In genomic region chr2:121183431-121183830, GRCm38 (mm10) we compare ENCODE assay signal across 22 mouse cellular contexts. TPM values are rescaled to one million over a fixed set of nuclear protein-coding genes. Genes with fewer than 3 reads are reported as not detected.
A peak's percentile ranks its signal among the peaks of the same experiment; 100 is the strongest.
DNase-seq lines count a peak whose midpoint lies in the region; ATAC-seq lines count a peak whose summit lies in the region.
"Had no signal": no experiment of that assay in that cellular context is flagged by ENCODE, and none has a peak within 500 bp of the region (broad histone marks: within the 10 kb centered on the region; RNA-seq: fewer than 3 reads in every experiment).

No protein-coding gene starts in this region.

- H3K27ac ChIP-seq in midbrain, embryonic 11.5 days (ENCODE audit: low read depth, low read length), result no peak overlapping the region
- H3K27ac ChIP-seq in midbrain, embryonic 14.5 days (replicated peaks; ENCODE audit: low read depth, low read length), result no peak overlapping the region
- H3K27ac ChIP-seq: forebrain, embryonic 13.5 days; heart, embryonic 13.5 days; hindbrain, embryonic 15.5 days; liver, embryonic 15.5 days; midbrain, embryonic 10.5 days; neural tube, embryonic 13.5 days had no signal

- peaks cover 19% of the 10 kb centered on the region for H3K36me3 ChIP-seq in midbrain, embryonic 11.5 days (ENCODE audit: control insufficient read depth, insufficient read depth, low read length)
- peaks cover 65% of the 10 kb centered on the region for H3K36me3 ChIP-seq in midbrain, embryonic 14.5 days (ENCODE audit: control insufficient read depth, insufficient read depth, low read length)

- DNase-seq in heart, adult 11 months, result peak; percentile 68
- no peak for DNase-seq in heart, postnatal 25 days (ENCODE audit: low spot score)
- DNase-seq in midbrain, embryonic 11.5 days (ENCODE audit: low spot score, missing footprints), result peak; percentile 41
- no peak for DNase-seq in midbrain, embryonic 14.5 days
- DNase-seq in cerebellum, adult 18-20 months, result peak; percentile 83 to 87
- DNase-seq in cerebellum, postnatal 25 days, result peak; percentile 86 to 87
- DNase-seq: gastrocnemius, postnatal 10 days; heart, adult 18-20 months; heart, postnatal 36 days; kidney, adult 11 months; kidney, postnatal 14 days; lung, postnatal 4 days; thymus, postnatal 4 days had no signal

- intact Hi-C loops in heart, postnatal 25 days (cut with DNase I), result no loop called here

- H3K9ac ChIP-seq in midbrain, embryonic 11.5 days (ENCODE audit: low read length), result no peak overlapping the region
- no peak overlapping the region for H3K9ac ChIP-seq in midbrain, embryonic 14.5 days (replicated peaks; ENCODE audit: low read length)
- H3K9ac ChIP-seq: forebrain, embryonic 13.5 days; heart, embryonic 13.5 days; hindbrain, embryonic 15.5 days; liver, embryonic 15.5 days; neural tube, embryonic 13.5 days had no signal

- ATAC-seq in midbrain, embryonic 11.5 days (ENCODE audit: low FRiP score), result no peak
- ATAC-seq in midbrain, embryonic 14.5 days (ENCODE audit: low FRiP score, low TSS enrichment), result no peak
- no peak for ATAC-seq in CD4-positive, CD25-positive, alpha-beta regulatory T cell, adult 4 months
- ATAC-seq in inflammation-experienced regulatory T-cells, adult 6 months, result no peak
- ATAC-seq: forebrain, embryonic 13.5 days had no signal

- no peaks in the 10 kb centered on the region for H3K4me1 ChIP-seq in midbrain, embryonic 11.5 days (ENCODE audit: control insufficient read depth, insufficient read depth, low read length)
- no peaks in the 10 kb centered on the region for H3K4me1 ChIP-seq in midbrain, embryonic 14.5 days (ENCODE audit: control insufficient read depth, insufficient read depth, low read length)
- H3K4me1 ChIP-seq: forebrain, embryonic 13.5 days; heart, embryonic 13.5 days; hindbrain, embryonic 15.5 days; liver, embryonic 15.5 days; midbrain, embryonic 10.5 days; neural tube, embryonic 13.5 days had no signal

- no peaks in the 10 kb centered on the region for H3K27me3 ChIP-seq in midbrain, embryonic 11.5 days (ENCODE audit: control insufficient read depth, insufficient read depth, low read length)
- H3K27me3 ChIP-seq in midbrain, embryonic 14.5 days (ENCODE audit: control insufficient read depth, insufficient read depth, low read length), result no peaks in the 10 kb centered on the region
- H3K27me3 ChIP-seq: CH12.LX; forebrain, embryonic 13.5 days; heart, embryonic 13.5 days; hindbrain, embryonic 15.5 days; liver, embryonic 15.5 days; neural tube, embryonic 13.5 days had no signal

- no peak overlapping the region for H3K4me3 ChIP-seq in midbrain, embryonic 11.5 days (ENCODE audit: low read depth, low read length)
- no peak overlapping the region for H3K4me3 ChIP-seq in midbrain, embryonic 14.5 days (replicated peaks; ENCODE audit: low read depth, low read length)
- H3K4me3 ChIP-seq: forebrain, embryonic 13.5 days; heart, embryonic 13.5 days; hindbrain, embryonic 15.5 days; liver, embryonic 15.5 days; midbrain, embryonic 10.5 days; neural tube, embryonic 13.5 days had no signal

- no peak overlapping the region for H3K4me2 ChIP-seq in midbrain, embryonic 11.5 days
- H3K4me2 ChIP-seq in midbrain, embryonic 14.5 days (ENCODE audit: low read length), result no peak overlapping the region
- H3K4me2 ChIP-seq: forebrain, embryonic 13.5 days; heart, embryonic 13.5 days; hindbrain, embryonic 15.5 days; liver, embryonic 15.5 days; neural tube, embryonic 13.5 days had no signal

- no peaks in the 10 kb centered on the region for H3K9me3 ChIP-seq in midbrain, embryonic 11.5 days (ENCODE audit: control insufficient read depth, low read length)
- H3K9me3 ChIP-seq in midbrain, embryonic 14.5 days (ENCODE audit: control insufficient read depth, low read length), result no peaks in the 10 kb centered on the region
- H3K9me3 ChIP-seq: forebrain, embryonic 13.5 days; heart, embryonic 13.5 days; hindbrain, embryonic 15.5 days; liver, embryonic 15.5 days; midbrain, embryonic 10.5 days; neural tube, embryonic 13.5 days had no signal

- WGBS in midbrain, embryonic 11.5 days, result 92% methylated on average over 5 of the region's 5 CpGs
- WGBS in midbrain, embryonic 14.5 days, result 86% methylated on average over 5 of the region's 5 CpGs

RNA-seq across cellular contexts. Expression of gene Zscan29, which starts 12.5 kb away (rescaled TPM):
- total RNA-seq in heart, postnatal 25 days (2021), result 1 to 10 TPM; 6.6 to 8.2 TPM
- polyA plus RNA-seq in midbrain, embryonic 11.5 days (2014; fragmentation: Nextera tagmentation; extraction: Ambion mirVana), result 13.8 and 16.3 TPM in 2 replicates
- 8.0 and 9.3 TPM in 2 replicates for polyA plus RNA-seq in midbrain, embryonic 14.5 days (2014; fragmentation: Nextera tagmentation; extraction: Ambion mirVana)
- polyA plus RNA-seq in CD4-positive, CD25-positive, alpha-beta regulatory T cell, adult 4 months (2017; shearing (Covaris generic)), result 10 to 100 TPM; 30.4 to 44.1 TPM
- 10 to 100 TPM; 24.1 to 36.0 (median 27.5) TPM for polyA plus RNA-seq in inflammation-experienced regulatory T-cells, adult 6 months (2017; shearing (Covaris generic))

RNA-seq across cellular contexts. Expression of gene Tubgcp4, which starts 13.0 kb away (rescaled TPM):
- 10 to 100 TPM; 11.4 to 17.6 TPM for total RNA-seq in heart, postnatal 25 days (2021)
- polyA plus RNA-seq in midbrain, embryonic 11.5 days (2014; fragmentation: Nextera tagmentation; extraction: Ambion mirVana), result 67.8 and 69.3 TPM in 2 replicates
- polyA plus RNA-seq in midbrain, embryonic 14.5 days (2014; fragmentation: Nextera tagmentation; extraction: Ambion mirVana), result 35.9 and 49.2 TPM in 2 replicates
- polyA plus RNA-seq in CD4-positive, CD25-positive, alpha-beta regulatory T cell, adult 4 months (2017; shearing (Covaris generic)), result 100 to 1,000 TPM in 1 of 2 experiments, 10 to 100 TPM in 1; 92.2 to 131 TPM
- 100 to 1,000 TPM in 1 of 3 experiments, 10 to 100 TPM in 2; 65.3 to 101 (median 80.2) TPM for polyA plus RNA-seq in inflammation-experienced regulatory T-cells, adult 6 months (2017; shearing (Covaris generic))

RNA-seq across cellular contexts. Expression of gene Lcmt2, which starts 43.0 kb away (rescaled TPM):
- total RNA-seq in heart, postnatal 25 days (2021), result 1 to 10 TPM; 9.5 to 9.7 TPM
- polyA plus RNA-seq in midbrain, embryonic 11.5 days (2014; fragmentation: Nextera tagmentation; extraction: Ambion mirVana), result 20.6 and 21.0 TPM in 2 replicates
- 18.2 and 23.3 TPM in 2 replicates for polyA plus RNA-seq in midbrain, embryonic 14.5 days (2014; fragmentation: Nextera tagmentation; extraction: Ambion mirVana)
- 10 to 100 TPM in 1 of 2 experiments, 1 to 10 TPM in 1; 6.7 to 12.3 TPM for polyA plus RNA-seq in CD4-positive, CD25-positive, alpha-beta regulatory T cell, adult 4 months (2017; shearing (Covaris generic))
- polyA plus RNA-seq in inflammation-experienced regulatory T-cells, adult 6 months (2017; shearing (Covaris generic)), result 1 to 10 TPM; 4.8 to 7.5 (median 5.8) TPM

RNA-seq across cellular contexts. Expression of gene Adal, which starts 43.2 kb away (rescaled TPM):
- 1 to 10 TPM; 8.0 to 9.9 TPM for total RNA-seq in heart, postnatal 25 days (2021)
- polyA plus RNA-seq in midbrain, embryonic 11.5 days (2014; fragmentation: Nextera tagmentation; extraction: Ambion mirVana), result 35.4 and 35.7 TPM in 2 replicates
- polyA plus RNA-seq in midbrain, embryonic 14.5 days (2014; fragmentation: Nextera tagmentation; extraction: Ambion mirVana), result 30.7 and 40.0 TPM in 2 replicates
- 10 to 100 TPM; 15.3 to 25.7 TPM for polyA plus RNA-seq in CD4-positive, CD25-positive, alpha-beta regulatory T cell, adult 4 months (2017; shearing (Covaris generic))
- polyA plus RNA-seq in inflammation-experienced regulatory T-cells, adult 6 months (2017; shearing (Covaris generic)), result 10 to 100 TPM; 13.2 to 20.5 (median 16.7) TPM

Comparison
In these comparisons a context has a peak if more than half of its experiments do, and no peak if none do; other contexts are left out.
1. DNase-seq: peak in heart, adult 11 months (single experiment), midbrain, embryonic 11.5 days (single experiment), cerebellum, adult 18-20 months (2 of 2) and cerebellum, postnatal 25 days (2 of 2); none in heart, postnatal 25 days (single experiment) and midbrain, embryonic 14.5 days (single experiment).